Mouse (Mus musculus) heart, postnatal 0 days (tissue): Measurements from ENCODE around the gene Sptbn4. TPM values are rescaled to one million over a fixed set of nuclear protein-coding genes. Genes with fewer than 3 reads are reported as not detected.

Experiments used
- ATAC-seq: fragments of 200-750 bp; cut with Nextera tagmentation; 2 replicates; pipeline ENCODE4 v1.8.0; 2017; ENCODE audit warnings: low read depth, moderate number of reproducible peaks, moderate library complexity; ENCODE audit not compliant: insufficient read depth
- DNase-seq: peaks from one replicate; pipeline ENCODE4 v3.0.0-alpha.2; 2016; ENCODE audit warnings: low spot score
- H3K27ac ChIP-seq: fragments of 300-500 bp; sonication (generic); 2 replicates; pipeline ENCODE4 v1.5.1; 2014; ENCODE audit warnings: low read depth, mild to moderate bottlenecking
- H3K27me3 ChIP-seq: fragments of 300-500 bp; sonication (generic); 2 replicates; pipeline ENCODE4 v1.6.1; 2014; ENCODE audit warnings: low read length, mixed read lengths; ENCODE audit not compliant: control insufficient read depth, insufficient read depth
- H3K36me3 ChIP-seq: fragments of 300-500 bp; sonication (generic); replicated peaks from 2 replicates; pipeline ENCODE4 v1.6.1; 2014; ENCODE audit warnings: low read length, mixed read lengths; ENCODE audit not compliant: control insufficient read depth, insufficient read depth
- H3K4me1 ChIP-seq: fragments of 300-500 bp; sonication (generic); 2 replicates; pipeline ENCODE4 v1.6.1; 2014; ENCODE audit warnings: antibody characterized with exemption; ENCODE audit not compliant: control insufficient read depth, insufficient read depth
- H3K4me2 ChIP-seq: fragments of 300-500 bp; sonication (generic); 2 replicates; pipeline ENCODE4 v1.6.1; 2014; ENCODE audit warnings: low read depth, mild to moderate bottlenecking, low read length, moderate library complexity
- H3K4me3 ChIP-seq: fragments of 300-500 bp; sonication (generic); 2 replicates; pipeline ENCODE4 v1.5.1; 2014; ENCODE audit warnings: low read depth, low read length
- H3K9ac ChIP-seq: fragments of 300-500 bp; sonication (generic); replicated peaks from 2 replicates; pipeline ENCODE4 v1.6.1; 2014; ENCODE audit warnings: low read depth, low read length, mixed read lengths
- H3K9me3 ChIP-seq: fragments of 300-500 bp; sonication (generic); replicated peaks from 2 replicates; pipeline ENCODE4 v1.6.1; 2016; ENCODE audit warnings: low read length; ENCODE audit not compliant: control insufficient read depth
- CTCF ChIP-seq: IDR thresholded peaks from 2 replicates; pipeline ENCODE4 v1.5.1; 2016; ENCODE audit warnings: antibody characterized with exemption, control low read depth, low read depth
- EP300 ChIP-seq: IDR thresholded peaks from 2 replicates; pipeline ENCODE4 v1.6.1; 2016; ENCODE audit warnings: antibody characterized with exemption, low read depth
- WGBS: fragments of 180-500 bp; shearing (Covaris S2); extraction: QIAGEN DNeasy Blood & Tissue Kit; methylation state at CpG from one replicate; pipeline ENCODE4 v1.1.7; 2014; 5-methylcytosine and 5-hydroxymethylcytosine counted together
- polyA plus RNA-seq: library from polyadenylated mRNA; unstranded; fragments of >200 nt; fragmentation: Nextera tagmentation; extraction: Ambion mirVana; gene quantifications from 2 replicates; pipeline ENCODE4 v1.2.1, GENCODE M21; 2015
- total RNA-seq: library from RNA; depleted of rRNA; stranded (reverse); fragments of >200 nt; gene quantifications from 2 replicates; pipeline ENCODE4 v1.2.3, GENCODE M21; 2014; ENCODE audit warnings: low replicate concordance

Sptbn4 gene
- total and polyA plus RNA-seq, 2 experiments from 2014 or later, result 0.05 TPM; not detected in 1

DNA sequence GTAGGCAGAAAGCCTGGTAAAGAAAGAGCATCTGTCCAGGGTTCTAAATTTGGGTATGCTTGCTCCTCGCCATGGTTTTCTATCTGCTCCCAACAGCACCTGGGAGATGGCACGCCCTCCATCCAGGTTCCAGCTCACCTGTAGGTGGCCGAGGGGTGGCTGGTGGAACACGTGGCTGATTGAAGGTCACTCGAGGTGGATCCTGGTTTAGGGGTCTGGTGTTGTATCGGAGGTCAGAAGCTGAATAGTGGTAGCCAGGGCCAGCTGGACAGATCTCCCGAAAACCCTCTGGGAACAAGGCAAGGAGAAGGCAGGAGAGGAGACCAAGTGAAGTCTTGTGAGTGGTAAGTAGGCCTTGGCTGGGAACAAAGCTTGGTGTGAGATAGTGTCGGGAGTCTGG is 120.0 kb downstream of the Sptbn4 start:
- no peaks in the 10 kb centered on the region for H3K9me3 ChIP-seq
- no peak overlapping the region for H3K27ac ChIP-seq
- H3K36me3 ChIP-seq, result 0 out of 2 replicates have a peak, but pooled peaks cover 16% of the 10 kb centered on the region
- H3K9ac ChIP-seq, result no peak overlapping the region
- no peak for ATAC-seq
- TF ChIP-seq EP300 (no peak), CTCF (no peak)
- no peak for DNase-seq
- H3K4me2 ChIP-seq, result no peak overlapping the region
- peaks cover 86% of the 10 kb centered on the region for H3K27me3 ChIP-seq
- 87% methylated on average over 8 of the region's 8 CpGs for WGBS
- no peak overlapping the region for H3K4me3 ChIP-seq
- peaks cover 16% of the 10 kb centered on the region; the same call in 1 of the 2 replicates for H3K4me1 ChIP-seq

DNA sequence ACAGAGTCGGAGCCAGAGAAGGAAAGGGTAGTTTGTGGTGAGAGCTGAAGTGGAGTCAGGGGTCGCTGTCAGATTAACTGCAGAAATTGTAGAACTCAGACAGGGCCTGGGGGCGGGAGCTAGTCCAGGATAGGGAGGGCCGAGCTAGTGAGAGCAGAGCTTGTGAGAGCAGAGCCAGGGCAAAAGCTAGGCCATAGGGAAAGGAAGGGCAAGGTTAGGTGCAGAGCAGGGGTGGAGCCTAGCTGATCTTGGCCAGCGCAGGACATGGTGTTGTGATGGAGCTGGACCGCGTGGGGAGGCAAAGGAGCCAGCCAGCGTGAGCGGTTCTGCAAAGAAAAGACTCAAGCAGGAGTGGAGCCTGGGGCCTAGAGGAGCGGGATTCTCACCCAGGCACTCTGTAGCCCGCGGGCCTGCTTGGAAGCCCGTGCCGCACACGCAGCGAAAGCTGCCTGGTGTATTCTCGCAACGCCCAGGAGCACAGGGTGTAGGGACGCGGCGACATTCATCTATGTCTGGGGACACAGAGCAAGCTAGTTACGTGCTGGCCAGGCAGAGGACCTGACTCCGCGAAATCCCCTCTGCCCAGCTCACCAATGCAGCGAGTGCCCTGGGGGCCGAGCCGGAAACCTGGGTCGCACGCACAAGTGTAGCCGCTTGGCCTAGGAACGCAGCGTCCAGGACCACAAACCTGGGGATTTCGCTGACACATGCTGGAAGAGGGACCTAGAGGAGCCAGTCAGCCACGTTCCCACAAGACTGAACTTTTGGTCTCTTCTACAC is 121.2 kb downstream of the Sptbn4 start:
- no peak overlapping the region for H3K9ac ChIP-seq
- 46% methylated on average over 34 of the region's 34 CpGs for whole genome bisulfite sequencing

DNA sequence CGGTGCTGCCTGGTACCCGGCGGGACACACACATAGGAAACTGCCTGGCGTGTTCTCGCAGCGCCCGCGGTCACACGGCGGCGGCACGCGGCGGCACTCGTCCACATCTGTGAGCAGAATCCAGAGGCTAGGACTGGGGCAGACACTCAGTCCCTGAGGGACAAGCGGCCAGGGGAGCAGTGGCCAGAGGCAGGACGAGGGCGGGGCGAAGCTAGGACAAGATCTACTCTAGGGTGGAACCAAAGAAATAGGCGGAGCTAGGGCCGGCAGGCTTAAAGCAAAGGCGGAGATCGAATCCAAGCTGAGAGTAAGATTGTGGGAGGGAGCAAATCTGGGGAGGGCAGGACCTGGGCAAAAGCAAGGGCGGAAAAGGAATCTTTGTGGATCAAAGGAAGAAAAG is 121.8 kb downstream of the Sptbn4 start:
- Histone ChIP-seq H3K4me2 (peak overlapping the region; percentile 44), H3K27me3 (peaks cover 82% of the 10 kb centered on the region), H3K4me3 (peak overlapping the region; percentile 7; the same call in 1 of the 2 replicates), H3K9ac (no peak overlapping the region), H3K4me1 (peaks cover 11% of the 10 kb centered on the region; the same call in 1 of the 2 replicates), H3K9me3 (no peaks in the 10 kb centered on the region), H3K36me3 (0 out of 2 replicates have a peak, but pooled peaks cover 16% of the 10 kb centered on the region), H3K27ac (no peak overlapping the region)
- DNase-seq (peak; percentile 67), ATAC-seq (peak; percentile 39)
- no peak for TF ChIP-seq EP300
- TF ChIP-seq CTCF, result no peak
- 10% methylated on average over 24 of the region's 24 CpGs for WGBS

More for the DNA sequence above, 121.2 kb downstream of the Sptbn4 start:
- Histone ChIP-seq H3K27me3 (peaks cover 82% of the 10 kb centered on the region), H3K9me3 (no peaks in the 10 kb centered on the region), H3K27ac (no peak overlapping the region), H3K4me3 (peak overlapping the region; percentile 7; the same call in 1 of the 2 replicates), H3K4me1 (peaks cover 16% of the 10 kb centered on the region; the same call in 1 of the 2 replicates), H3K36me3 (0 out of 2 replicates have a peak, but pooled peaks cover 16% of the 10 kb centered on the region), H3K4me2 (peak overlapping the region; percentile 44; the same call in 1 of the 2 replicates)
- DNase-seq (no peak), ATAC-seq (no peak)
- TF ChIP-seq CTCF, result no peak
- TF ChIP-seq EP300, result no peak

DNA sequence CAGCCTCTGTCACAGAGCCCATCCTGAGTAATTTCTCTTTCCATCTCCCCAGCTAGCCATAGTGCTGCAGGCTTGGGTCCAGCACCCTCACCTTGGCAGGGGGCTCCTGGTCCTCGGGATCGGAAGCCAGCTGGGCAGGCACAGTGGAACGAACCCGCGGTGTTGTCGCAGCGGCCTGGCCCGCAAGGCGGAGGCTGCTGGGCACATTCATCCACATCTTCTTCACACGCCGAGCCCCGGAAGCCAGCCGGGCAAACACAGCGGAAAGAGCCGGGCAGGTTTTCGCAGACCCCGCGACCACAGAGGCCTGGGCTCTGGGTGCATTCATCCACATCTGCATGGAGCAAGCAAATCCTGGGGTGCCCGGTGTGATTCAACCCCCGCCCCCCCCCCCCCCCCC is 122.6 kb downstream of the Sptbn4 start:
- Histone ChIP-seq H3K4me3 (no peak overlapping the region), H3K27ac (no peak overlapping the region), H3K9ac (no peak overlapping the region), H3K36me3 (0 out of 2 replicates have a peak, but pooled peaks cover 16% of the 10 kb centered on the region), H3K27me3 (peaks cover 74% of the 10 kb centered on the region), H3K4me1 (peaks cover 7% of the 10 kb centered on the region; the same call in 1 of the 2 replicates), H3K9me3 (no peaks in the 10 kb centered on the region), H3K4me2 (no peak overlapping the region)
- ATAC-seq (no peak), DNase-seq (no peak)
- TF ChIP-seq CTCF (no peak), EP300 (no peak)
- 55% methylated on average over 18 of the region's 20 CpGs for WGBS

DNA sequence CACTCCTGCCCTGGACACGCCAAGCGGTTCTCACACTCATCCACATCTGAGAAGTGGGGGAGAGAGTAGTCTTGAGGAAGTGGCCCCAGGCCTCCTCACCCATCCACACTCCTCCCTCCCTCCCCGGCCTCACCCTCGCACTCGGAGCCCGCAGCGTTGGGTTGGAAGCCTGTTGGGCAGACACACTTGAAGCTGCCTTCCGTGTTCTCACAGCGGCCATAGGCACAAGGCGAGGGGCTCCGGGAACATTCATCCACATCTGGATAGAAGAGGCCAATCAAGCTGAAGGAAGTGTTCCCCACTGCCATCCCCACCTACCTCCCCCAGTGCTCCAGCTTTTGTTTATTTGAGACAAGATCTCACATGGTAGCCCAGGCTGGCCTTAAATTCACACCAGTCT is 123.3 kb downstream of the Sptbn4 start:
- no peak for TF ChIP-seq EP300
- TF ChIP-seq CTCF, result no peak

More for the DNA sequence above, 123.3 kb downstream of the Sptbn4 start:
- peaks cover 68% of the 10 kb centered on the region for H3K27me3 ChIP-seq
- H3K9ac ChIP-seq, result no peak overlapping the region
- H3K36me3 ChIP-seq, result 0 out of 2 replicates have a peak, but pooled peaks cover 16% of the 10 kb centered on the region
- H3K4me2 ChIP-seq, result no peak overlapping the region
- H3K9me3 ChIP-seq, result no peaks in the 10 kb centered on the region
- no peaks in the 10 kb centered on the region for H3K4me1 ChIP-seq
- H3K27ac ChIP-seq, result no peak overlapping the region
- no peak overlapping the region for H3K4me3 ChIP-seq
- 96% methylated on average over 11 of the region's 11 CpGs for WGBS
- DNase-seq, result no peak
- no peak for ATAC-seq
